Mouse (Mus musculus) kidney, adult 2 months (tissue): Measurements from ENCODE around the gene Ccdc126. TPM values are rescaled to one million over a fixed set of nuclear protein-coding genes. Genes with fewer than 3 reads are reported as not detected.
A peak's percentile ranks its signal among the peaks of the same experiment; 100 is the strongest.

Experiments used
- DNase-seq: peaks from one replicate; pipeline ENCODE4 v3.0.0; 2021
- H3K27ac ChIP-seq: fragments of 200-500 bp; 2 replicates; pipeline ENCODE4 v1.5.1; 2012; ENCODE audit warnings: low read depth, low read length, control low read depth, inconsistent platforms; ENCODE audit not compliant: insufficient read depth
- H3K27me3 ChIP-seq: fragments of 200-500 bp; replicated peaks from 2 replicates; pipeline ENCODE4 v1.6.1; 2012; ENCODE audit warnings: mild to moderate bottlenecking, moderate library complexity, low read length, inconsistent platforms; ENCODE audit not compliant: control insufficient read depth, insufficient read depth
- H3K36me3 ChIP-seq: fragments of 200-500 bp; 2 replicates; pipeline ENCODE4 v1.6.1; 2012; ENCODE audit warnings: mild to moderate bottlenecking, moderate library complexity, low read length, inconsistent platforms; ENCODE audit not compliant: control insufficient read depth, insufficient read depth
- H3K4me1 ChIP-seq: fragments of 200-500 bp; 2 replicates; pipeline ENCODE4 v1.6.1; 2011; ENCODE audit warnings: low read length; ENCODE audit not compliant: control insufficient read depth, insufficient read depth
- H3K4me3 ChIP-seq: fragments of 200-500 bp; 2 replicates; pipeline ENCODE4 v1.5.1; 2011; ENCODE audit warnings: mild to moderate bottlenecking, low read depth, low read length, control low read depth; ENCODE audit not compliant: insufficient read depth
- CTCF ChIP-seq: fragments of 200-500 bp; conservative IDR thresholded peaks from 2 replicates; pipeline ENCODE4 v1.5.1; 2011; ENCODE audit warnings: low read depth, mild to moderate bottlenecking, control low read depth, low read length, moderate library complexity, mixed read lengths; ENCODE audit not compliant: insufficient read depth, insufficient read length
- POLR2A ChIP-seq: fragments of 200-500 bp; IDR thresholded peaks from one replicate; pipeline ENCODE4 v1.6.1; 2011; ENCODE audit warnings: low read depth, low read length, control low read depth
- WGBS: fragments of 180-500 bp; shearing (Covaris S2); methylation state at CpG from one replicate; pipeline ENCODE4 v1.1.7; 2018; 5-methylcytosine and 5-hydroxymethylcytosine counted together
- polyA plus RNA-seq: library from polyadenylated mRNA; depleted of rRNA; stranded (reverse); fragments of >200 nt; gene quantifications from 2 replicates; pipeline ENCODE4 v1.2.3, GENCODE M21; 2012; rRNA removed

Gene Ccdc126
- 4.0 and 4.5 TPM in 2 replicates for polyA plus RNA-seq

GRCm38 (mm10) chr6:49318966-49319594, at the start of gene Ccdc126:
Gene Ccdc126 (plus strand): TSS chr6:49319274.
- H3K27ac ChIP-seq, result peak within 1 kb of the TSS; percentile 57
- H3K36me3 ChIP-seq, result no peaks in the 10 kb centered on the region
- no peaks in the 10 kb centered on the region for H3K27me3 ChIP-seq
- under 1% methylated on average over 47 of the region's 47 CpGs for WGBS
- TF ChIP-seq POLR2A, result no peak
- peak; percentile 61 for TF ChIP-seq CTCF
- DNase-seq, result peak; percentile 99
- H3K4me1 ChIP-seq, result peaks cover 4% of the 10 kb centered on the region; the same call in 1 of the 2 replicates
- H3K4me3 ChIP-seq, result peak within 1 kb of the TSS; percentile 67

- WGBS, result 38% methylated on average over 11 of the region's 11 CpGs
- DNase-seq, result no peak
- no peaks in the 10 kb centered on the region for H3K4me1 ChIP-seq
- no peaks in the 10 kb centered on the region for H3K27me3 ChIP-seq
- no peak for TF ChIP-seq POLR2A
- no peak for TF ChIP-seq CTCF
- no peak overlapping the region for H3K27ac ChIP-seq
- H3K36me3 ChIP-seq, result no peaks in the 10 kb centered on the region
- H3K4me3 ChIP-seq, result no peak overlapping the region
Observed at GRCm38 (mm10) chr6:49269923-49270322, 49.2 kb upstream of the Ccdc126 start.

GRCm38 (mm10) chr6:49271815-49272214, 47.3 kb upstream of the Ccdc126 start:
- H3K36me3 ChIP-seq, result no peaks in the 10 kb centered on the region
- 73% methylated on average over 6 of the region's 6 CpGs for WGBS
- H3K4me1 ChIP-seq, result no peaks in the 10 kb centered on the region
- TF ChIP-seq CTCF (no peak), POLR2A (no peak)
- no peaks in the 10 kb centered on the region for H3K27me3 ChIP-seq
- no peak overlapping the region for H3K27ac ChIP-seq
- no peak for DNase-seq
- H3K4me3 ChIP-seq, result no peak overlapping the region

GRCm38 (mm10) chr6:49272863-49273262, 46.2 kb upstream of the Ccdc126 start:
- Histone ChIP-seq H3K4me3 (no peak overlapping the region), H3K4me1 (no peaks in the 10 kb centered on the region), H3K27me3 (no peaks in the 10 kb centered on the region), H3K27ac (no peak overlapping the region), H3K36me3 (no peaks in the 10 kb centered on the region)
- DNase-seq, result no peak
- 88% methylated on average over 2 of the region's 2 CpGs for WGBS
- TF ChIP-seq CTCF (no peak), POLR2A (no peak)

GRCm38 (mm10) chr6:49273934-49274333, 45.1 kb upstream of the Ccdc126 start:
- H3K27ac ChIP-seq, result no peak overlapping the region
- no peak for DNase-seq
- no peaks in the 10 kb centered on the region for H3K36me3 ChIP-seq
- TF ChIP-seq CTCF, result no peak
- no peak for TF ChIP-seq POLR2A
- no peaks in the 10 kb centered on the region for H3K27me3 ChIP-seq
- no peak overlapping the region for H3K4me3 ChIP-seq
- WGBS, result 57% methylated on average over 4 of the region's 4 CpGs
- H3K4me1 ChIP-seq, result no peaks in the 10 kb centered on the region

GRCm38 (mm10) chr6:49274416-49275091, 44.5 kb upstream of the Ccdc126 start:
- Histone ChIP-seq H3K4me3 (no peak overlapping the region), H3K27ac (no peak overlapping the region), H3K4me1 (no peaks in the 10 kb centered on the region), H3K27me3 (no peaks in the 10 kb centered on the region), H3K36me3 (no peaks in the 10 kb centered on the region)
- no peak for DNase-seq
- 65% methylated on average over 9 of the region's 9 CpGs for WGBS
- TF ChIP-seq CTCF (no peak), POLR2A (no peak)

GRCm38 (mm10) chr6:49275296-49275695, 43.8 kb upstream of the Ccdc126 start:
- Histone ChIP-seq H3K27me3 (no peaks in the 10 kb centered on the region), H3K36me3 (no peaks in the 10 kb centered on the region), H3K27ac (no peak overlapping the region), H3K4me1 (no peaks in the 10 kb centered on the region), H3K4me3 (no peak overlapping the region)
- TF ChIP-seq CTCF (no peak), POLR2A (no peak)
- 71% methylated on average over 7 of the region's 7 CpGs for WGBS
- DNase-seq, result no peak
